Mouse (Mus musculus): ENCODE data around the gene Ptpn12. TPM values are rescaled to one million over a fixed set of nuclear protein-coding genes. Genes with fewer than 3 reads are reported as not detected.

The Ptpn12 gene
- 23.0 and 25.1 TPM in 2 replicates for polyA plus RNA-seq (2015; fragmentation: Nextera tagmentation; extraction: Ambion mirVana)

- Histone ChIP-seq H3K27me3 (ENCODE audit: insufficient read depth, low read length) (no peaks in the 10 kb centered on the region), H3K27ac (ENCODE audit: low read length) (peak within 1 kb of the TSS; percentile 99), H3K36me3 (ENCODE audit: insufficient read depth, low read length) (no peaks in the 10 kb centered on the region), H3K4me2 (replicated peaks; ENCODE audit: low read depth, low read length) (peak within 1 kb of the TSS; percentile 71), H3K4me3 (ENCODE audit: low read length) (peak within 1 kb of the TSS; percentile 98), H3K4me1 (ENCODE audit: insufficient read depth, low read length) (peaks cover 11% of the 10 kb centered on the region), H3K9ac (replicated peaks; ENCODE audit: low read length) (peak within 1 kb of the TSS; percentile 98), H3K9me3 (ENCODE audit: low read length) (no peaks in the 10 kb centered on the region)
- under 1% methylated on average over 45 of the region's 73 CpGs for WGBS
- peak; percentile 97 for ATAC-seq (ENCODE audit: low FRiP score, low TSS enrichment)
These were observed at the start of gene Ptpn12 for GRCm38 (mm10) chr5:21055820-21056531. Gene Ptpn12, minus strand, starts transcription at chr5:21055911.

- ATAC-seq (ENCODE audit: low FRiP score, low TSS enrichment), result no peak
- no peak overlapping the region for H3K9ac ChIP-seq (replicated peaks; ENCODE audit: low read length)
- no peak overlapping the region for H3K27ac ChIP-seq (ENCODE audit: low read length)
- no peak overlapping the region for H3K4me3 ChIP-seq (ENCODE audit: low read length)
- H3K4me1 ChIP-seq (ENCODE audit: insufficient read depth, low read length), result no peaks in the 10 kb centered on the region
- WGBS, result 74% methylated on average over 6 of the region's 6 CpGs
- H3K9me3 ChIP-seq (ENCODE audit: low read length), result no peaks in the 10 kb centered on the region
- H3K27me3 ChIP-seq (ENCODE audit: insufficient read depth, low read length), result no peaks in the 10 kb centered on the region
- H3K36me3 ChIP-seq (ENCODE audit: insufficient read depth, low read length), result no peaks in the 10 kb centered on the region
- H3K4me2 ChIP-seq (replicated peaks; ENCODE audit: low read depth, low read length), result no peak overlapping the region
These were observed 35.5 kb upstream of the Ptpn12 start for GRCm38 (mm10) chr5:21091179-21091578.

GRCm38 (mm10) chr5:21057217-21057616 lies 1.5 kb upstream of the Ptpn12 start:
- Histone ChIP-seq H3K4me3 (ENCODE audit: low read length) (no peak overlapping the region), H3K4me2 (replicated peaks; ENCODE audit: low read depth, low read length) (no peak overlapping the region), H3K9ac (replicated peaks; ENCODE audit: low read length) (no peak overlapping the region), H3K9me3 (ENCODE audit: low read length) (no peaks in the 10 kb centered on the region), H3K36me3 (ENCODE audit: insufficient read depth, low read length) (no peaks in the 10 kb centered on the region), H3K27me3 (ENCODE audit: insufficient read depth, low read length) (no peaks in the 10 kb centered on the region), H3K4me1 (ENCODE audit: insufficient read depth, low read length) (peaks cover 8% of the 10 kb centered on the region), H3K27ac (ENCODE audit: low read length) (no peak overlapping the region)
- 80% methylated on average over 2 of the region's 2 CpGs for WGBS
- ATAC-seq (ENCODE audit: low FRiP score, low TSS enrichment), result no peak

- ATAC-seq (ENCODE audit: low FRiP score, low TSS enrichment), result no peak
These were observed 884 bp upstream of the Ptpn12 start for GRCm38 (mm10) chr5:21056595-21056994.

GRCm38 (mm10) chr5:21055071-21055819 lies 466 bp downstream of the Ptpn12 start:
- H3K36me3 ChIP-seq (ENCODE audit: insufficient read depth, low read length), result no peaks in the 10 kb centered on the region
- H3K9ac ChIP-seq (replicated peaks; ENCODE audit: low read length), result peak overlapping the region; percentile 98
- under 1% methylated on average over 82 of the region's 84 CpGs for WGBS
- H3K27ac ChIP-seq (ENCODE audit: low read length), result peak overlapping the region; percentile 99
- peak; percentile 53 for ATAC-seq (ENCODE audit: low FRiP score, low TSS enrichment)
- peak overlapping the region; percentile 65 for H3K4me2 ChIP-seq (replicated peaks; ENCODE audit: low read depth, low read length)
- peak overlapping the region; percentile 98 for H3K4me3 ChIP-seq (ENCODE audit: low read length)
- H3K4me1 ChIP-seq (ENCODE audit: insufficient read depth, low read length), result peaks cover 11% of the 10 kb centered on the region
- no peaks in the 10 kb centered on the region for H3K9me3 ChIP-seq (ENCODE audit: low read length)
- no peaks in the 10 kb centered on the region for H3K27me3 ChIP-seq (ENCODE audit: insufficient read depth, low read length)

More at GRCm38 (mm10) chr5:21056595-21056994, 884 bp upstream of the Ptpn12 start:
- Histone ChIP-seq H3K4me3 (ENCODE audit: low read length) (peak overlapping the region; percentile 98), H3K4me2 (replicated peaks; ENCODE audit: low read depth, low read length) (peak overlapping the region; percentile 71), H3K27ac (ENCODE audit: low read length) (peak overlapping the region; percentile 98), H3K9me3 (ENCODE audit: low read length) (no peaks in the 10 kb centered on the region), H3K9ac (replicated peaks; ENCODE audit: low read length) (peak overlapping the region; percentile 73), H3K36me3 (ENCODE audit: insufficient read depth, low read length) (no peaks in the 10 kb centered on the region), H3K27me3 (ENCODE audit: insufficient read depth, low read length) (no peaks in the 10 kb centered on the region), H3K4me1 (ENCODE audit: insufficient read depth, low read length) (peaks cover 11% of the 10 kb centered on the region)
- 6% methylated on average over 8 of the region's 8 CpGs for WGBS

- Histone ChIP-seq H3K36me3 (ENCODE audit: insufficient read depth, low read length) (no peaks in the 10 kb centered on the region), H3K9ac (replicated peaks; ENCODE audit: low read length) (peak overlapping the region; percentile 98), H3K4me2 (replicated peaks; ENCODE audit: low read depth, low read length) (peak overlapping the region; percentile 65), H3K27me3 (ENCODE audit: insufficient read depth, low read length) (no peaks in the 10 kb centered on the region), H3K4me3 (ENCODE audit: low read length) (peak overlapping the region; percentile 98), H3K4me1 (ENCODE audit: insufficient read depth, low read length) (peaks cover 11% of the 10 kb centered on the region), H3K9me3 (ENCODE audit: low read length) (no peaks in the 10 kb centered on the region), H3K27ac (ENCODE audit: low read length) (peak overlapping the region; percentile 99)
- ATAC-seq (ENCODE audit: low FRiP score, low TSS enrichment), result peak; percentile 13
- 1% methylated on average over 20 of the region's 20 CpGs for WGBS
These were observed 1.1 kb downstream of the Ptpn12 start for GRCm38 (mm10) chr5:21054472-21055070.

GRCm38 (mm10) chr5:21053571-21054307 lies 2.0 kb downstream of the Ptpn12 start:
- Histone ChIP-seq H3K4me2 (replicated peaks; ENCODE audit: low read depth, low read length) (peak overlapping the region; percentile 65), H3K9ac (replicated peaks; ENCODE audit: low read length) (0 out of 2 replicates have a peak overlapping the region, but pooled peaks have one; percentile 41), H3K4me3 (ENCODE audit: low read length) (peak overlapping the region; percentile 98), H3K4me1 (ENCODE audit: insufficient read depth, low read length) (peaks cover 11% of the 10 kb centered on the region), H3K27me3 (ENCODE audit: insufficient read depth, low read length) (no peaks in the 10 kb centered on the region), H3K36me3 (ENCODE audit: insufficient read depth, low read length) (no peaks in the 10 kb centered on the region), H3K27ac (ENCODE audit: low read length) (no peak overlapping the region), H3K9me3 (ENCODE audit: low read length) (no peaks in the 10 kb centered on the region)
- no peak for ATAC-seq (ENCODE audit: low FRiP score, low TSS enrichment)
- 55% methylated on average over 3 of the region's 3 CpGs for WGBS

GRCm38 (mm10) chr5:21052521-21052920 lies 3.2 kb downstream of the Ptpn12 start:
- 100% methylated on average over 1 of the region's 1 CpGs for WGBS
- Histone ChIP-seq H3K9me3 (ENCODE audit: low read length) (no peaks in the 10 kb centered on the region), H3K4me3 (ENCODE audit: low read length) (no peak overlapping the region), H3K9ac (replicated peaks; ENCODE audit: low read length) (no peak overlapping the region), H3K4me1 (ENCODE audit: insufficient read depth, low read length) (peaks cover 11% of the 10 kb centered on the region), H3K4me2 (replicated peaks; ENCODE audit: low read depth, low read length) (no peak overlapping the region), H3K27ac (ENCODE audit: low read length) (no peak overlapping the region), H3K27me3 (ENCODE audit: insufficient read depth, low read length) (no peaks in the 10 kb centered on the region), H3K36me3 (ENCODE audit: insufficient read depth, low read length) (no peaks in the 10 kb centered on the region)
- no peak for ATAC-seq (ENCODE audit: low FRiP score, low TSS enrichment)

GRCm38 (mm10) chr5:21050770-21051122 lies 5.0 kb downstream of the Ptpn12 start:
- H3K9me3 ChIP-seq (ENCODE audit: low read length), result no peaks in the 10 kb centered on the region
- no peak overlapping the region for H3K4me3 ChIP-seq (ENCODE audit: low read length)
- no peak overlapping the region for H3K4me2 ChIP-seq (replicated peaks; ENCODE audit: low read depth, low read length)
- ATAC-seq (ENCODE audit: low FRiP score, low TSS enrichment), result no peak
- peaks cover 8% of the 10 kb centered on the region for H3K4me1 ChIP-seq (ENCODE audit: insufficient read depth, low read length)
- no peaks in the 10 kb centered on the region for H3K27me3 ChIP-seq (ENCODE audit: insufficient read depth, low read length)
- 77% methylated on average over 2 of the region's 2 CpGs for WGBS
- no peak overlapping the region for H3K9ac ChIP-seq (replicated peaks; ENCODE audit: low read length)
- no peaks in the 10 kb centered on the region for H3K36me3 ChIP-seq (ENCODE audit: insufficient read depth, low read length)
- no peak overlapping the region for H3K27ac ChIP-seq (ENCODE audit: low read length)
